Mouse (Mus musculus): ENCODE measurements around the gene Rasgef1b.
A peak's percentile ranks its signal among the peaks of the same experiment; 100 is the strongest.

Rasgef1b gene

DNA sequence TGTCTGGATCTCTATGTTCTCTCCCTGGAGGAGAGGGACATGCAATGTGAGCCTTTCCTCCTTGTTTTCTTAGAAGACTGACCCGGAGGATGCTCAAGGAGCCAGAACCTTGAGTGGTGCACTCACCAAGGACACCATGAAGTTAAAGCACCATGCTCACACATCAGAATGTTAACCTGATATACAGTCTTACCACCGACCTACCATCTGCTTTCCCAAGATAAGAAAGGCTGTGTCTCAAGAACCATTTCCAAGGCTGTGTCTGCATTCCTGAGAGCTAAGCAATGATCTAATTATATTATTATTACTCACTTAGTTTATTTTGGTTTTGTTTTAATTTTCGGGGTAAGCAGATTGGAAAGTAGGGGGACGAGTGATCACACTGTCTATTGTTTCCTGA lies 203.2 kb downstream of the Rasgef1b start:
- no peak for DNase-seq

DNA sequence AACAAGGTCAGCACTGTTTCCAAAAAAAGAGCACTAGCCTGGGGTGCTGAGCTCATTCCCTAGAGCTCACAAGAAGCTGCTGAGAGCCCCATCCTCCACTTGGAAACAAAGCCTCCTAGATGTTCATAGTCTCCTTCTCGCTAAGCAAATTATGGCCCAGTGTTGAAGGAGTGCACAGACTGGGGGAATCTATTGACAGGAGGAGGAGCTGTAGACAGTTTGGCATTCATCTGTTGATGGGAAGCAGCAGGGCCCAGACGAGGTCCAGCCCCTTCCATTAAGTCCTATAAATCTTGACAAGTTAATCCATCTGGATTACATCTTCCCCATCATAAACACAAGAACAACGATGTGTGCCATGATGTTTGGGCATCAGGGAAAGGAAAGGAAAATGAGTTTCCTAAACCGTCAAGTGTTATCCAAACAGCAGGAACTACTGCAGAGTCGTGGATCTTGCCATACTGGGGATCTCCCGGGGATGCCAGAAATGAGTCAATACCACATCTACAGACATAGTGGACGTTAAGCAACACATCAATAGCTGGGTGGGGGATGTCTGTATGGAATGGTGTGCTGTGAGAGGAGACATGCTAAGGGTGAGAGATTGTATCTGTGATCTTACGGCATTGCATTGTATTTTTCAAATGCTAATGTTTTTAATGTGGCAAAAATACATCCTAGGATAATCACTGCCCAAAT lies 206.1 kb downstream of the Rasgef1b start:
- DNase-seq = peak; percentile 14 to 27

DNA sequence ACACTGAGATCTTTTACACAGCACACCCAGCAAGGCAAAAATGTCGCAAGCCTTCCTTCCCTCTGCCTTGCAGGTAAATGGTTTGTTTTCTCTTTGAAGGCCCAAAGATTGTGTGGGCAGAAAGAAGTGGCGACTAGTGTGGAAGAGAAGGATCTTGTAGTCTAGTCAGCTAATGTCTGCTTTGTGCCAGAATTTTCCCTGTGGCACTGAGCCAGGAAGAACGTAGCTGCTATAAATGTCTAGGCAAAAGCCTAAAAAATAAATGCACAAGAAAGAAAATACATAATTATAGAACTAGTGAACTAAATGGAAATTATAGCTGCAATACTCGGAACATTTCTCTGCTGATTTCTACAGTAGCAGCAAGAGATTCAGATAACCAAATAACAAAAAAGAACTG lies 207.5 kb downstream of the Rasgef1b start:
- peak; percentile 50 to 55 for DNase-seq

DNA sequence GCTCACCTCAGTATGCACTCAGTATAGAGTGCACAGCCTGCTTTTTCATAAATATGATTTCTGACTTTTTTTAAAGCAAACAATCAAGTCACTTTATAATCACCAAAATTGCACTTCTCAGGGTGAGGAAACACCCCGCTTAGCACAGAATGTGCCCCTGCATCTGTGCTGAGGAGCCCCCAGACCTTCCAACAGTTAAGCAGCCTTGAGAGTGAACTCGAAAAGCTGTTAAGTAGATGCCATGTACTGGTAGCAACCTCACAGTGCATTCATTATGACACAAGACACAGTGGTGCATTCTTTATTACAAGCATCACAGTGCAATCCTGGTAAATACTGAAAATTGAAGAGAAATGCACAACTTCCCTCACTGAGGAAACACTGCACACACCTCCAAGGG lies 209.3 kb downstream of the Rasgef1b start:
- no peak for DNase-seq

DNA sequence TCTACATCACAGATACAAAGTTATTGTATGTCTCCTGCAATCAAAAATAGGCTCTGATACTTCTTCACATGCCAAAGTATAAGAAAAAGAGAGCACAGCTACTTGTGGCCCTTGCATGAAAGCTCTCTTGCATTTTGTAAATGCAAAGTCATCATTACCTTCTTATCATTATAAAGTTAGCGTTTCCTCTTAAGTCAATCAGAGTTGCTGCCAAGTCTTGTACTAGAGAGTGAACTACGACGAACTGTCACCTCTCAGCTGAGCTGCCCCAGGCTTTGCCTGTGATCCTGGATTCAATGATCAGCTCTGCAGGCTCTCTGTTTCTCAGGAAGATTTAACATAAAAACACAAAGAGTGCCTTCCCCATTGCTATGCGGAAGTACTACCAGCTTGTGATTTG lies 209.8 kb downstream of the Rasgef1b start:
- DNase-seq = no peak

DNA sequence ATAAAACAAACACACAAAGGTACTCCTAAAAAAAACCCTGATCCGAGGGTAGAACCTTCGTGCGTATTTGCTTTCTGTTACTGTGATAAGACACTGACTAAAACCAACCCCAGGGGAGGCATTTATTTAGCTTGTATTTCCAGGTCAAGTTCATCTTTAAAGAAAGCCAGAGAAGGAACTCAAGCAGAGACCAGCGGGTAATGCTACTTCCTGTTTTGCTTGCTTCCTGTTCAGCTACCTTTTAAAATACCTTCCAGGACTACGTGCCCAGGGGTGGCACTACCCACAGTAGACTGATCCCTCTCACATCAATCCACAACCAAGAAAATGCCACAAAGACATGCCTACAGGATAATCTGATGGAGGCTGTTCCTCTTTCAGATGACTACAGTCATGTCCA lies 212.7 kb downstream of the Rasgef1b start:
- DNase-seq = no peak

DNA sequence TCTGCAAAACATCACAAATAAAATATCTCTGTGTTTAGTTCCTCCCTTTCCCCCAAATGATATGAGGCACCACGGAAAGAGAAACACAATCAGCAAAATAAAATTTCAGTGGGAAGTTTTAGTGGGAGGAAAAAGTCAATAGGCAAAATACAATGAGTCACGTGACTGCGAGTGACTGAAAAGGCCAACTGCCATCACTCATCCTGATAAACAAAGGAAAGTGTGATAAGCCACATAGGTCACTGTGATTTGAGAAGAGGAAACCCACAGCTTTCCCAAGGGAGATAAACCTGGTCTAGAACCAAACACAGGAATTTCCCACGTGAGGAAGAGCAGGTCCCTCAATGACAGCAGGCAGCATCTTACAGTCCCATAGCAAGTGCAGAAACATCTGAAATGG lies 213.1 kb downstream of the Rasgef1b start:
- no peak for DNase-seq

DNA sequence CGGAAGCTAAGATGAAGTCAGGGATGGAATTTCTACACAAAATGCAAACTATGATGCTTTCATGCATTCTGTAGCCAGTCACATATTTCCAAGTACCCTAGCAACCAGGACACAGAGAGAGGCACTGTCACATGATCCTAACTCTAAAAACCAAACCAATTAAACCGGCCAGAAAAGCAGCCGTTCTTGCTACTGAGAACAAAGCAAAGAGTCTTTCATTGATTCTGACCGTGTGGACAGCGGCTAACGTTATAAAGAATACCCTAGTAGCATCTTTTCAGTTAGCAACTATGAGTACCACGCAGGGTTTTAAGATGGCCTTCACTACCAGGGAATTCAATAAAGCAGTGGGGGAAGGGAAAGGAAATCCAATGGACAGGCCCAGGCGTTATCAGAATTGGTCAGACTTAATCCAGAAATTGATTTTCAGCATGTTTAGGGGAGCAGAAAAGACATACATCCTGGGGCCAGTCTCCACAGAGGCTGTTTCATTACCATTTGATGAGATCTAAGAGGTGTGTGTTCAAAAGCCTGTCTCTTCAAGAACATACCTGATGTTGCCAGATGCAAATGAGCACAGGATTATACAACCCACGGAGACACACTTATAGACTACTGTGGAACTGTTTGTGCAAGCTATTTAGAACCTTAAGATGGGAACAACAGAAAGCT lies 215.5 kb downstream of the Rasgef1b start:
- no peak for DNase-seq

DNA sequence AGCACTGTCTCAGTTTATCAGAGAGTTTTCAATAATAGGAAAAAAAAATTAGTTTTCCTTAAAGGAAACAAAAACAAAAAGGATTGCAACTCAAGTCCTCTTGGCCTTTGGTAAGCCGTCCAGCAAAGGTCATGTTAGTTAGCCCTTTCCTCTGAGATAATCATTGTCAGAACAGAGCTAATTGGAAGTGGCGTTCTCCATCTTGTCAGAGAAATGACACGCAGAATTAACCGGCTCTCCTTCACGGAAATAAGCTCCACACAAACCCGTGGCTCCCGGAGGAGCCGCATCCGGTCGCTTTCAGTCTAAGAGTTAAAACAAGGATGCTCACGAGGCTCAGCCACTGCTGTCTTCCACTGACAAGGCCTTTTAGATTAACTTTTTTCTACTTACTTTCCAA lies 217.8 kb downstream of the Rasgef1b start:
- no peak for DNase-seq

DNA sequence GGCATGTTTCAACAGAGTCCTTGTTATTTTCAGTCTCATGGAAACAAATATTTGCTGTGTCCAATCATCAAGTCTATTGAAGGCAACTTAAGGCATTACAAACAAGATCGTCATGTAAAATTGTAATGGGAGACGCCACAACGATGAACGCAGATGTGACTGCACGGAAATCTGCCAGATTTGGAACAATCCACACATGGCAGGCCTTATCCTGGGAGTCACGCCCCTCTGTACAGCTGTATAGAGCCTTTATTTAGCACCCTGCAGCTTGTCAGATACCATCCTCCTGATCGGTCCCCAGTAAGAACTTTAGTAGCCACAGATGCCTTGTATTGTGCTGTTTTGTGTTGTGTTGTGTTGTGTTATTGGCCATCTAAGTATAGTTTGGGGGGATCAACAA lies 222.8 kb downstream of the Rasgef1b start:
- no peak for DNase-seq

DNA sequence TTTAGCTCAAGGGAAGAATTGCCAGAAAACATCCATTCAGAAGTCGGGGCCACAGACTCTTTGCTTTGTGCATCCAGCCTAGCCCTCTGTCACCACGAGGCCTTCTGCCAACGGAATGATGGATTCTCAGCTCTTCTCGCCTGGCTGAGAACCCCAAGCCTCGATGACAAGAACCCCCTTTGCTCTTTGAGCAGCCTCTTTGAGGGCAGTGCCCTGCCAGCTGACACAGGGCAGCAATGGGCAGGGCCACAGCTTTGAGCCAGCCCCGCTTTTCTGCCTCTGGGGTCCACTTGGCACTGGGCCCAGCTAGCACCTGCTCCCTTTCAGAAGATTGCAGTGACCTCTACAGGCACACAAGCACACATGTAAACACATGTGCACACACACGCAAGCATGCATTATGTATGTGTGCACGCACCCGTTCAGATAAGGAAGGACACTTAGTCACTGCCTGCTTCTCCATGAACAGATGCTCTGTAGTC lies 224.5 kb downstream of the Rasgef1b start:
- peak; percentile 50 to 64 for DNase-seq

DNA sequence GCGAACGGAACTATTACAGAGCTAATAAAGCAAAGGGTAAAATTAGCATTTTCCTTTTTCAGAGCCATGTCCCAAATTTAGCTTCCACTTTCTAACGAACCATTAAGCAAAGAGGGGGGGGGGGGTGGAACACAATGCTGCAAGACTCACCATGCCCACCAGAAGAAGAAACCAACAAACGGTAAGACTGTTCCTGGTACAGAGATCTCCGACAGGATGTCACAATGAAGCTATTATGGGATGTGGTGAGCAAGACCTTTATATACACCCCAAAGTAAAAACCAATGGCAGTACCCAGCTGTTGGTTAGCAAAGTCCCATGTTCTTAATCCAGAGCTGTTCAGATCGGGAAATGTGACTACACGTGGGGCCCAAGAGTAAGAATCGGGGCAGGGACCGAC lies 226.2 kb downstream of the Rasgef1b start:
- no peak for DNase-seq

DNA sequence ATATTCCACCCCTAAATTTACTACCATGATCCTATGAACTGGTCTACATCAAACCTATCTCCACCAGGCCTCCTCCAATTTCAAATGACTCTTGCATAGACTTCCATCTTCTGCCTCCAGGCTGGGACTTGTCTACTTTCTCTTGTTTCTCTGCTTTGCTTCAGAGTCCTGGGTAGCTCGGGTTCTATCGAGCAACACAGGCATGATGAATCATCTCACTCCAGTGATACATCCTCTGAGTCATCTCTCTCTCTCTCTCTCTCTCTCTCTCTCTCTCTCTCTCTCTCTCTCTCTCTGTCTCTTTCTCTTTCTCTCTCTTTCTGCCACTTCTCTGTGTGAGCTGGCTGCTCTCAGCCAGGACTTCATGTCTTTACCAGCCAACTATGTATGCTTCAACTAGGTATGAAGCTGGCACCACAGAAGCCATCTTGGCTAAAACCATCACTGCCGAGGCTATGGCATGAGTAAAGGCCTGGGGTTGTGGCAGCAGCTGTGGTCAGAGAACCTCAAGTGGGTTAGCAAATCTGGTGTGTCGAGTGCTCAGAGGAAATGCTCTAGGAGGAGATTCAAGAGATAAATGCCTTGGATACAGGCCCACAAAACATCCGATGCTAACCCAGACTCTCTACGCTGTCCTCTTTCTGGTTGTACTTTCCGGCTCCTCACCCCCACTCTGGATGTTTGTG lies 229.3 kb downstream of the Rasgef1b start:
- DNase-seq = no peak

DNA sequence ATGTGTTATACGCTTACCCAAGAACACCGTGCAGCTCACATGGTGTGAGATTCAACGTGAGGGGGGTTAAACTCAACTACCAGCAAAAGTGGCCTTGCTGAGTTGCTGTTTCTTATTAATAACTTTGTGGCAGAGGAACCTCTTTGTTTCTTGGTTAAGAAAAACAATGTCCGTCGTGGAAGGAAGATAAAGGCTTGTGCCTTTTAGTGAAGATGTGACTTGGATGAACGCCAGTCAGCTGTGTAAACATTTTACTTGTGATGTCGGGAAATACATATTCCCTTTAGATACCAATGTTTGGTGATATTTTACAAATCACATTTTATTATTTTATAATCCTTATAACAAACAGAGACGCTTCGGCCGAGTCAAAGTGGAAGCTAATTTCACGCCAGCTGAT lies 231.0 kb downstream of the Rasgef1b start:
- DNase-seq = no peak

DNA sequence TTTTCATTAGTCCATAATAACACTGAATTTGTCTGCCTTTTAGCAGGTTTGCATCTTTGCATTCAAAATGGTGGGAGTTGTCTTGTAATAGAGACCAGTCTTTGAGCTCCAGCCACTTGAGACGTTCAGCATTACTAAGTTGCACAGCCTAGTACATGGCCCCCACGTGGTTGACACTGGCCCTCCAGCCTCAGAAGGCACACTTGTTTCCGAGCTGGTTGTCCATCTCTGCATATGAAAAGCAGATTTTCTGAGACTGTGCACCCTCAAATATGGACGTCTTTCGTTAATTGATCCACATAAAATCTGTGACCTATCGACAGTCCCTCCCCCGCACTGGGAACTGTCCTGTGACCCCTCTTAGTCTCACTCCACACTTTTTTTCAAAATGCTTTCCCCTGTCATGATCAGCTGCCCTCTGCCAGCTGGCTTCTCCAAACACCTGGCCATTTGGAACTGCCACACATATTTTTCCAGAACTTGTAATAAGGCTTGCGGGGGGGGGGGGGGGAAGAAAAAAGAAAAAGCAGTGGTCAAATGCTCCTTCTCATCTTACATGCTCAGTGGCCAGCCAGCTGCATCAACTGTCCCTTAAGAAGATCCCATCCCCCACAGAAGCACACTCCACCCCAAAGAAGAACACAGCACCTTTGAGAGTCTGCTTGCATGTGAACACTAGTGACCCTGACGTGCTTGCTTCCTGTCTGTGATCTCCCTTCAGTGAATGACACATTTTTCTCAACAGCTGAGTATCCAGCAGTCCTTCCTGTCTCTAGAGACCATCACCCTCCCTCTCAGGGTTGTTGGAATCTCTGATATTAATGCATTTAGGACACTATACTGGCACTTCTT lies 231.7 kb downstream of the Rasgef1b start:
- DNase-seq = no peak

DNA sequence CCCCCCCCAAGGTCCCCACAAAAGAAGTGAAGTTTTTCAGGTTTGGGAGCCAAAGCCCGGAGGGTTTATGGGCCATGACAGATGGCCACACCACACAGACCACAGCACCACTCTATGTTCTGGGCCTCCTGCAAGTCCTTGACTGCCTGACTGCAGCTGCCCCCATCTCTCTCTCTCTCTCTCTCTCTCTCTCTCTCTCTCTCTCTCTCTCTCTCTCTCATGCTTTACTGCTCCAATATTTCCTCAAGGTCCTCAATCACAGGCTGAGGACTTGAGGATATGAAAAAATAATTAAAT lies 232.8 kb downstream of the Rasgef1b start:
- peak in 1 of 2 experiments; percentile 27 for DNase-seq

DNA sequence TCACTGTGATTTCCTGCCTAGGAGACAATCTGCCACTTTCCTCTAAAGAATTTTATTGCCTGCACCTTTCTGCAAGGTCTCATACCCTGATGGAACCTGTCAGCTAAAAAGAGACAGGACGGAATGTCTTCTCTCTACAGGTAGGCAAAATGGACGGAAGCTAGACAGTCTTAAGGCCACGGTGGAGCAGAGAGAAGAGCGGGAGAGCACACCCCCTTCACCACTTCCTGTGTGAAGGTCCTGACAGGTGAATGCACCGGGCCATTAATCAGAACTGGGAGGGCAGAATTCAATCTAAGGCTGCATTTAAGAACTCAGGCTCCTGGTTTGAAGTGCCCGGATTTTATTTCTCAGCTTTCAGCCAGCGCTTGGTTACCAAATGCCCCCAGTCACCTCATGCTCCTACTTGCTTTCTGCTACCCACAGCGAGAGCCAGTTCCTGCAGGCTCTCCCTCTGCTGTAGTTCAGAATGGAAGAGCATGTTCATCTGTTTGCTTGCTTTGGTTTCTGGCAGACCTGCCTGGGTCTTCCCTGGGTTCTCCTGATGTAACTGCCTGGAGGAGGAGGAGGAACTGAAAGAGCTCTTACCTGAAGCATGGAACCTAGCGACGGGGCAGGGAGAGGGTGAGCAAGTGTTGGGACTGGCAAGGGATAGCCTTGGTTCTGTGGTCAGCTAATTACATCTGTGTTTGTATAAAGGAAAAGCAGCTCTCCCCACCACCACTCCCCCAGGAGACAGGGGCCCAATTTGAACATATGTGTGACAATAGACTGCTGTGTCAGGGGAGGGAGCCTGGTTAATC lies 233.3 kb downstream of the Rasgef1b start:
- peak in 1 of 2 experiments; percentile 24 for DNase-seq

DNA sequence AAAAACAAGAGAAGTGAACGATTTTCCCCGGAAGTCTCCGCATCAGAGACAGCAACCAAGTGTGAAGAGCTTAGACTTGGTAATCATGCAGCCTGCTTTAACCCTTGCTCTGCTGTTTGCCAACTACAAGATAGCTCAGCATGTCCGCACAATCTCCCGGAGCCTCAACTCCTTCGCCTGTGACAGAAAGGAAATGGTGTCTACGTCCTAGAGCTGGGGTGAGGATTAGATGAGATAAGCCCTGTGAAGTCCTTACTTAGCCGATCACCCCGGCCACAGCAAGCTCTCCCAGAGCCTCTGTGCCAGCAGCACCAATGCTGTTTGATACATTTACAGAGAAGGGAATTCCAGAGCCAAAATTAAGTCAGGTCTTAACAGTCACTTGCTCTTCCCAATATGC lies 235.0 kb downstream of the Rasgef1b start:
- no peak for DNase-seq

DNA sequence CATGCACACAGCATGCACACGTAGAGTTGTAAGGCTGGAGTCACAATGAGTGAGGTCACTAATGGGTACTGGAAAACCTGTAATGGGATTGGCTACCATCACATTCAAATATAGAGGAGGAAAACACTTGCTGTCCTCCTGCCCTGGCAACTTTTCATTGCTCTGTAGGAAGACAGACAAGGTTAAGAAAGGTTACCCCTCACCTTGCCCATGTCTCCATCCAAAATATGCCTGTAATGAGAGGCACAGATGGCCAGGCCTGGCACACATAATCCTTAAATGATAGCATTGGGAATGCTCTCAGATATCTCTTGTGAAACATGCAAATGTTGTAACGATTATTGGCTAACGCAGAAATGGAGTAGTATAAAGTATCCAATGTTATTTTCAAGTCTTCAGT lies 235.8 kb downstream of the Rasgef1b start:
- no peak for DNase-seq

DNA sequence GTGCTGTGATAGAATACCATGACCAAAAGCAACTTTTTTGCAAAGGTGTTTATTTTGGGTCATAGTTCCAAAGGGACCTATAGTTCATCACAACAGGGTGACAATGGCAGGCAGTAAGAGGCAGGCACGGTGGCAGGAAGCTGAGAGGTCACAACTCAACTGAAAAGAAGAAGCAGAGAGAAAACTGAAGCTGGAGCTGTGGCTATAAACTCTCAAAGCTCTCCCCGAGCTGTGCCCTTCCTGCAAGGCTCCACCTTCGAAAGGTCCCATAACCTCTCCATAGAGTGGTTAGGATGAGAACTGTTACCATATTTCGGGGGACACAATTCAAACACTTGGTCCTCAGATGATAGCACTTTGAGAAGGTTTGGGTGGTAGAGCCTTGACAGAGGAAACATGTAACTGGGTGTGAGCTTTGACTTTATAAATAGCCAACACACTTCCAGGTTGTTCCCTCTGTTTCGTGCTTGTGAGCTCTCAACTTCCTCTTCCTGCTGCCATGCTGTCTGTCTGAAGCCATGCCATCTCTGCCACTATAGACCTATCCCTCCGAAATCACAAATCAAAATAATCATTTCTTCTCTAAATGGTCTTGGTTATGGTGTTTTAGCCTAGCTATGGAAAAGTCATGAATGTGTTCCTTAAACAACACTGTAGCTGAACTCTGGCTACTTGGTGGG lies 240.2 kb downstream of the Rasgef1b start:
- DNase-seq = no peak

DNA sequence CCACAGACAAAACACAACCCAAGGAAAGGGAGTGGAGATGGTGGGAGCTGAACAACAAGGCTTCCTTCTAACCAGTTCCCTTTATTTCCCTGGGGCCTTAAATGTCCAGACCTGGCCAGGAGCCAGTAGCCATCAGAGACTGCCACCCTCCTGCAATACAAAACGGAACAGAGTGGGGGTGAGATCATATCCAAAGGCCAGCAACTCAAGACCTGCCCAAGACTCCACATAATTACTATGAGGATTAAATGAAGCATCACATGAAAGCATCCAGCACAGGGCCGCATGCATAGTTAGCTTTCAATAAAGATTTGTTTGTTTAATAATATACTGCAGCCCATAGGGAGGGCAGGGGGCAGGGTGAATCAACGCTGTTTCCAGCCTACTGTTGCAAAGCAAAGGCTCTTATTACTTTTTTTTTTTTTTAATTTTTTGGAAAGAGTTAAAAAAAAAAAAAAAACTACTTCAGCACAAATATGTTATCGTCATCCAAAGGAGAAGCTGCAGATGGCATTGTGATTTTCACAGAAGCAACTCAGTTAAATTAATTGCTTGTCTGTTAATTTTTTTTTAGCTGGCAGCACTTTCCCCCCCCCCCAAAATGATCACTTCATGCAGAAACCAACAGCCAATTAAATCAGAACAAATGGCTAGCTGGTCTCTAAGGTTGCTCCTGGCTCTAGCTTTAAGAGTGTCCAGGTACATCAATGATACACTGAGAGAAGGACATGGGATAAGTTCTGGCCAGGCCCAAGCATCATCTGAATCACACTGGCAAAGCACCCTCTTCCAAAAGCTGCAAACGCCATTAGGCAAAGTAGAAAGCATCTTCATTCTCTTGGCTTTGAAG lies 241.6 kb downstream of the Rasgef1b start:
- peak; percentile 46 to 52 for DNase-seq

All from kidney, postnatal 4 days (tissue).